Mouse (Mus musculus): ENCODE data around the gene Scamp5. TPM values are rescaled to one million over a fixed set of nuclear protein-coding genes. Genes with fewer than 3 reads are reported as not detected.

Scamp5 gene
- polyA plus RNA-seq, 1 experiment from 2014 or later, result 17.7 TPM

- Histone ChIP-seq H3K4me2 (replicated peaks; ENCODE audit: low read depth, low read length) (no peak overlapping the region), H3K4me3 (ENCODE audit: low read length) (no peak overlapping the region), H3K9ac (replicated peaks; ENCODE audit: low read length) (no peak overlapping the region), H3K4me1 (ENCODE audit: insufficient read depth, low read length) (peaks cover 9% of the 10 kb centered on the region), H3K27ac (ENCODE audit: low read length) (peak overlapping the region; percentile 64; the same call in 1 of the 2 replicates), H3K27me3 (ENCODE audit: insufficient read depth, low read length) (no peaks in the 10 kb centered on the region), H3K9me3 (ENCODE audit: low read length) (no peaks in the 10 kb centered on the region), H3K36me3 (ENCODE audit: insufficient read depth, low read length) (no peaks in the 10 kb centered on the region)
- 75% methylated on average over 6 of the region's 6 CpGs for WGBS
- no peak for ATAC-seq (ENCODE audit: low FRiP score, low TSS enrichment)
Measured at GRCm38 (mm10) chr9:57462866-57463265, 5.0 kb downstream of the Scamp5 start.

- 96% methylated on average over 2 of the region's 2 CpGs for WGBS
- no peak overlapping the region for H3K4me3 ChIP-seq (ENCODE audit: low read length)
- H3K9ac ChIP-seq (replicated peaks; ENCODE audit: low read length), result no peak overlapping the region
- H3K27me3 ChIP-seq (ENCODE audit: insufficient read depth, low read length), result no peaks in the 10 kb centered on the region
- H3K9me3 ChIP-seq (ENCODE audit: low read length), result no peaks in the 10 kb centered on the region
- H3K27ac ChIP-seq (ENCODE audit: low read length), result no peak overlapping the region
- H3K36me3 ChIP-seq (ENCODE audit: insufficient read depth, low read length), result no peaks in the 10 kb centered on the region
- no peaks in the 10 kb centered on the region for H3K4me1 ChIP-seq (ENCODE audit: insufficient read depth, low read length)
- ATAC-seq (ENCODE audit: low FRiP score, low TSS enrichment), result no peak
- H3K4me2 ChIP-seq (replicated peaks; ENCODE audit: low read depth, low read length), result no peak overlapping the region
Measured at GRCm38 (mm10) chr9:57459707-57460106, 8.2 kb downstream of the Scamp5 start.

GRCm38 (mm10) chr9:57453516-57453915, 14.3 kb downstream of the Scamp5 start:
- Histone ChIP-seq H3K9me3 (ENCODE audit: low read length) (no peaks in the 10 kb centered on the region), H3K9ac (replicated peaks; ENCODE audit: low read length) (no peak overlapping the region), H3K4me2 (replicated peaks; ENCODE audit: low read depth, low read length) (no peak overlapping the region), H3K4me3 (ENCODE audit: low read length) (no peak overlapping the region), H3K36me3 (ENCODE audit: insufficient read depth, low read length) (peaks cover 3% of the 10 kb centered on the region; the same call in 1 of the 2 replicates), H3K27me3 (ENCODE audit: insufficient read depth, low read length) (no peaks in the 10 kb centered on the region), H3K27ac (ENCODE audit: low read length) (no peak overlapping the region), H3K4me1 (ENCODE audit: insufficient read depth, low read length) (no peaks in the 10 kb centered on the region)
- WGBS, result 81% methylated on average over 4 of the region's 4 CpGs
- ATAC-seq (ENCODE audit: low FRiP score, low TSS enrichment), result no peak

GRCm38 (mm10) chr9:57452624-57453462, 15.0 kb downstream of the Scamp5 start:
- no peak for ATAC-seq (ENCODE audit: low FRiP score, low TSS enrichment)
- Histone ChIP-seq H3K9ac (replicated peaks; ENCODE audit: low read length) (no peak overlapping the region), H3K4me2 (replicated peaks; ENCODE audit: low read depth, low read length) (no peak overlapping the region), H3K27me3 (ENCODE audit: insufficient read depth, low read length) (no peaks in the 10 kb centered on the region), H3K9me3 (ENCODE audit: low read length) (no peaks in the 10 kb centered on the region), H3K36me3 (ENCODE audit: insufficient read depth, low read length) (peaks cover 3% of the 10 kb centered on the region; the same call in 1 of the 2 replicates), H3K4me1 (ENCODE audit: insufficient read depth, low read length) (no peaks in the 10 kb centered on the region), H3K27ac (ENCODE audit: low read length) (no peak overlapping the region), H3K4me3 (ENCODE audit: low read length) (no peak overlapping the region)
- 75% methylated on average over 8 of the region's 8 CpGs for WGBS

DNA sequence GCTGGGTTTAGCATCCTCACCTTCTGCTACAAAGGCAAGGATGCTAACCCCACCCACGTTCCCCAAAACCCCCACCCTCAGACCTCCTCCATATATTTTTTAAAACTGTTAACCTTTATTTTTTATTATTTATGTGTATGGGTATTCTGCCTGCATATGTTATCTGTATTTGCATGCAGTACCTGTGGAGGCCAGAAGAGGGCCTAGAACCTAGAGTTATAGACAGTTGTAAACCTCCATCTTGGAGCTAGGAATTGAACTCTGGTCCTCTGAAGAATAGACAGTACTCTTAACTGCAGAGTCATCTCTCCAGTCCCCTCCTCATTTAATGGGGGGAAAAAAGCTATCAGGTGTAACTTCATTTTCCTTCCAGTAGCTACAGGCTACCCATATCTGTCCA, 18.1 kb downstream of the Scamp5 start:
- H3K9ac ChIP-seq (replicated peaks; ENCODE audit: low read length), result no peak overlapping the region
- H3K9me3 ChIP-seq (ENCODE audit: low read length), result no peaks in the 10 kb centered on the region
- no peaks in the 10 kb centered on the region for H3K4me1 ChIP-seq (ENCODE audit: insufficient read depth, low read length)
- no peak for ATAC-seq (ENCODE audit: low FRiP score, low TSS enrichment)
- H3K27ac ChIP-seq (ENCODE audit: low read length), result no peak overlapping the region
- H3K4me3 ChIP-seq (ENCODE audit: low read length), result no peak overlapping the region
- no peak overlapping the region for H3K4me2 ChIP-seq (replicated peaks; ENCODE audit: low read depth, low read length)
- peaks cover 3% of the 10 kb centered on the region; the same call in 1 of the 2 replicates for H3K36me3 ChIP-seq (ENCODE audit: insufficient read depth, low read length)
- WGBS, result 70% methylated on average over 1 of the region's 1 CpGs
- H3K27me3 ChIP-seq (ENCODE audit: insufficient read depth, low read length), result no peaks in the 10 kb centered on the region

- peaks cover 30% of the 10 kb centered on the region for H3K4me1 ChIP-seq (ENCODE audit: insufficient read depth, low read length)
Measured at GRCm38 (mm10) chr9:57440620-57441019, 27.2 kb downstream of the Scamp5 start.

DNA sequence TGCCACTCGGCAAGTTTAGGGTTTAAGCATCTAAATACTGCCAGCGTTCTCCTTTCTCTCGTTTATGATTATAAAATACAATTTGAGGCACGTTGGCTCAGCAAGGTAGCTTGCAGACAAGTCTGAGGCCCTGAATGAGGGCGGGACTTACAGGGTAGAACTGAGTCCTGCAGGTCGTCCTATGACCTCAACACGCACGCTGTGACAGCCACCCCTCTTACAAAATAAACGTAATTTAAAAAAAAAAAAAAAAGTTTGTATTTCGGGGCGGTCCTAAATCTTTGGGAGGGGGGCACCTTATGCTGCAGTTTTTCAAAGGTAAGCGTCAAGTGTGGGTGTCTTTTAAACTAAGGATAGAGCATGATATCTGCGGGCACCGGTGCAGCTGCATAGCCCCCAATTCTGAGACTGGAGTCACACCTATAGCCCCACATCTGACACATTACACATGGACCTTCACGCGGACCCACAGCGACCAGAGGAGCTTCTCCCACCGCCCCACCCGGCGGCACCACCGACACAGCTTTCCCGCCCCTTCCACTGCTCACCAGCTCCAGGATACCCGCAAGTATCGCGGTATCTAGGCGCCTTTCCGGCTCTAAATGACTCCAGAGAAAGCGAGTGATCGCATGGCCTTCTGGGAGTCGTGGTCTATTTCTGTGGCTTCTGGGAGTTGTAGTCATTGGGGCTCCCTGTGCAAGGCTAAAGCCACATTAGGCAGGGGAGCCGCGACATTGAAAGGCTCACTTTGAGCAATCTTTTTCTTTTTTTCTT, 28.2 kb downstream of the Scamp5 start, which contains the start of gene Ppcdc:
TSS of gene Ppcdc (minus strand) at position 603 of the 774 bp plus-strand sequence.
- Histone ChIP-seq H3K4me1 (ENCODE audit: insufficient read depth, low read length) (peaks cover 30% of the 10 kb centered on the region), H3K9ac (replicated peaks; ENCODE audit: low read length) (peak within 1 kb of the TSS; percentile 77), H3K4me3 (ENCODE audit: low read length) (peak within 1 kb of the TSS; percentile 63), H3K9me3 (ENCODE audit: low read length) (no peaks in the 10 kb centered on the region), H3K27ac (ENCODE audit: low read length) (peak within 1 kb of the TSS; percentile 67), H3K4me2 (replicated peaks; ENCODE audit: low read depth, low read length) (peak within 1 kb of the TSS; percentile 77), H3K36me3 (ENCODE audit: insufficient read depth, low read length) (no peaks in the 10 kb centered on the region), H3K27me3 (ENCODE audit: insufficient read depth, low read length) (no peaks in the 10 kb centered on the region)
- peak; percentile 94 for ATAC-seq (ENCODE audit: low FRiP score, low TSS enrichment)
- 3% methylated on average over 32 of the region's 32 CpGs for WGBS

More at GRCm38 (mm10) chr9:57440620-57441019, 27.2 kb downstream of the Scamp5 start:
- H3K9ac ChIP-seq (replicated peaks; ENCODE audit: low read length), result no peak overlapping the region
- no peak; the same call in 1 of the 2 replicates for ATAC-seq (ENCODE audit: low FRiP score, low TSS enrichment)
- H3K4me2 ChIP-seq (replicated peaks; ENCODE audit: low read depth, low read length), result no peak overlapping the region
- H3K9me3 ChIP-seq (ENCODE audit: low read length), result no peaks in the 10 kb centered on the region
- H3K36me3 ChIP-seq (ENCODE audit: insufficient read depth, low read length), result no peaks in the 10 kb centered on the region
- H3K27ac ChIP-seq (ENCODE audit: low read length), result no peak overlapping the region
- 88% methylated on average over 1 of the region's 1 CpGs for WGBS
- no peak overlapping the region for H3K4me3 ChIP-seq (ENCODE audit: low read length)
- no peaks in the 10 kb centered on the region for H3K27me3 ChIP-seq (ENCODE audit: insufficient read depth, low read length)

DNA sequence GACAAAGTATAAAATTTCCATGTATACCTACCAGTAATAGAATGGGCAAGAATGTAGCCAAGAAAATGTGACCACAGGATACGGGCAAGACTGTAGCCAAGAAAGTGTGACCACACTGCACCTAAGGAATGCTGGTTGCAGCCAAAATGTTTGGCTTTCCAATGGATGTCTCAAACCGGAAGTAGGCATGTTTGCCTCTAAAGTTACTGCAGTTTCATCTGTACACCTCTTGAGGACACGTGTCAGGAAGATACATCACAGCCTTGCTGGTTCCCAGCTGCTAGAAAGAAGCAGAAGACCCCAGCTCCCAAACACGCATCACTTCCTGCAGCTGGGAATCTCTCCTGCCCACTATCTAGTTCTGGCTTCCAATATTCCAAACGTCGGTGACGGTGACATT, 28.8 kb downstream of the Scamp5 start:
- Histone ChIP-seq H3K9ac (replicated peaks; ENCODE audit: low read length) (peak overlapping the region; percentile 77), H3K9me3 (ENCODE audit: low read length) (no peaks in the 10 kb centered on the region), H3K4me1 (ENCODE audit: insufficient read depth, low read length) (peaks cover 31% of the 10 kb centered on the region), H3K27me3 (ENCODE audit: insufficient read depth, low read length) (no peaks in the 10 kb centered on the region), H3K4me3 (ENCODE audit: low read length) (peak overlapping the region; percentile 63), H3K4me2 (replicated peaks; ENCODE audit: low read depth, low read length) (peak overlapping the region; percentile 77), H3K36me3 (ENCODE audit: insufficient read depth, low read length) (no peaks in the 10 kb centered on the region), H3K27ac (ENCODE audit: low read length) (peak overlapping the region; percentile 67)
- 34% methylated on average over 7 of the region's 7 CpGs for WGBS
- ATAC-seq (ENCODE audit: low FRiP score, low TSS enrichment), result no peak

- Histone ChIP-seq H3K9ac (replicated peaks; ENCODE audit: low read length) (peak overlapping the region; percentile 45; the same call in 1 of the 2 replicates), H3K36me3 (ENCODE audit: insufficient read depth, low read length) (no peaks in the 10 kb centered on the region), H3K4me1 (ENCODE audit: insufficient read depth, low read length) (peaks cover 40% of the 10 kb centered on the region), H3K27ac (ENCODE audit: low read length) (peak overlapping the region; percentile 84), H3K9me3 (ENCODE audit: low read length) (no peaks in the 10 kb centered on the region), H3K4me3 (ENCODE audit: low read length) (no peak overlapping the region), H3K27me3 (ENCODE audit: insufficient read depth, low read length) (no peaks in the 10 kb centered on the region), H3K4me2 (replicated peaks; ENCODE audit: low read depth, low read length) (no peak overlapping the region)
- WGBS, result 52% methylated on average over 10 of the region's 10 CpGs
- no peak for ATAC-seq (ENCODE audit: low FRiP score, low TSS enrichment)
Measured at GRCm38 (mm10) chr9:57437896-57438614, 29.8 kb downstream of the Scamp5 start.
